Mouse (Mus musculus): Measurements from ENCODE around the gene Tmem104. TPM values are rescaled to one million over a fixed set of nuclear protein-coding genes. Genes with fewer than 3 reads are reported as not detected.

Gene Tmem104
- polyA plus RNA-seq (2015; fragmentation: Nextera tagmentation; extraction: Ambion mirVana), result 5.1 and 6.8 TPM in 2 replicates

- Histone ChIP-seq H3K9ac (peak within 1 kb of the TSS; percentile 83), H3K9me3 (replicated peaks) (no peaks in the 10 kb centered on the region; the same call in 1 of the 2 replicates), H3K27me3 (no peaks in the 10 kb centered on the region), H3K4me2 (peak within 1 kb of the TSS; percentile 97), H3K4me3 (replicated peaks) (peak within 1 kb of the TSS; percentile 75), H3K27ac (peak within 1 kb of the TSS; percentile 80), H3K4me1 (replicated peaks) (peaks cover 66% of the 10 kb centered on the region), H3K36me3 (peaks cover 8% of the 10 kb centered on the region; the same call in 1 of the 2 replicates)
- DNase-seq, result peak; percentile 99
- peak; percentile 90 for ATAC-seq (ENCODE audit: low read depth)
- under 1% methylated on average over 39 of the region's 39 CpGs for WGBS (ENCODE audit: insufficient replicate concordance)
Observed at GRCm38 (mm10) chr11:115187224-115187639, at the start of gene Tmem104. Gene Tmem104 (plus strand): TSS chr11:115187487.

- WGBS (ENCODE audit: insufficient replicate concordance), result 42% methylated on average over 5 of the region's 5 CpGs
- no peaks in the 10 kb centered on the region for H3K4me1 ChIP-seq (replicated peaks)
- no peak overlapping the region for H3K9ac ChIP-seq
- H3K27ac ChIP-seq, result 0 out of 2 replicates have a peak overlapping the region, but pooled peaks have one; percentile 2
- H3K4me3 ChIP-seq (replicated peaks), result no peak overlapping the region
- H3K9me3 ChIP-seq (replicated peaks), result no peaks in the 10 kb centered on the region
- H3K4me2 ChIP-seq, result no peak overlapping the region
- H3K27me3 ChIP-seq, result no peaks in the 10 kb centered on the region
- no peaks in the 10 kb centered on the region for H3K36me3 ChIP-seq
- ATAC-seq (ENCODE audit: low read depth), result no peak
- no peak for DNase-seq
Observed at GRCm38 (mm10) chr11:115138597-115139262, 48.6 kb upstream of the Tmem104 start.

- Histone ChIP-seq H3K4me3 (replicated peaks) (no peak overlapping the region), H3K4me2 (no peak overlapping the region), H3K9ac (no peak overlapping the region), H3K27me3 (no peaks in the 10 kb centered on the region), H3K4me1 (replicated peaks) (no peaks in the 10 kb centered on the region), H3K36me3 (no peaks in the 10 kb centered on the region), H3K9me3 (replicated peaks) (no peaks in the 10 kb centered on the region), H3K27ac (no peak overlapping the region)
- no peak for ATAC-seq (ENCODE audit: low read depth)
- 14% methylated on average over 2 of the region's 2 CpGs for WGBS (ENCODE audit: insufficient replicate concordance)
- no peak for DNase-seq
Observed at GRCm38 (mm10) chr11:115141970-115142369, 45.3 kb upstream of the Tmem104 start.

DNA sequence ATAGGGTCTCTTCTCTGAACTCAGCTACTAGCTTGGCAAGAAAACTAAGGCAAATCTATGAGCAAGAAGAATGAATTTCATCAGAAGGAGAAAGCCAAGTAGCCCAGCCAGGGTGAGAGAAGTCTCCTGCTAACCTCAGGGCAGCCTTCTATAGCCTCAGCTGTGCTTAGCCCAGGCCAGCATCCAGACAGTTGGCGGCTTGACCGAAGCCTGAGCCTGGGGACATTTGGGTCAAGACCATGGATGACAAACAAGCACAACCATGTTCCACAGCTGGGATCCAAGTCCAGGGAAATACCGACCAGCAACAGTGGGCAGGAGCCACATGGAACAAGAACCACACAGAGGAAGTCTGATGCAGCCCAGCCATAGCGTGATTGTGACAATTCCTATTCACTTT lies 39.5 kb upstream of the Tmem104 start:
- Histone ChIP-seq H3K4me1 (replicated peaks) (no peaks in the 10 kb centered on the region; the same call in 1 of the 2 replicates), H3K9me3 (replicated peaks) (no peaks in the 10 kb centered on the region), H3K27me3 (peaks cover 3% of the 10 kb centered on the region; the same call in 1 of the 2 replicates), H3K4me2 (no peak overlapping the region), H3K36me3 (no peaks in the 10 kb centered on the region), H3K9ac (no peak overlapping the region), H3K27ac (no peak overlapping the region), H3K4me3 (replicated peaks) (no peak overlapping the region)
- no peak for DNase-seq
- WGBS (ENCODE audit: insufficient replicate concordance), result 66% methylated on average over 4 of the region's 4 CpGs
- no peak for ATAC-seq (ENCODE audit: low read depth)

- Histone ChIP-seq H3K9me3 (replicated peaks) (no peaks in the 10 kb centered on the region), H3K36me3 (no peaks in the 10 kb centered on the region), H3K27me3 (peaks cover 31% of the 10 kb centered on the region), H3K9ac (no peak overlapping the region), H3K4me3 (replicated peaks) (no peak overlapping the region), H3K27ac (no peak overlapping the region), H3K4me1 (replicated peaks) (peaks cover 27% of the 10 kb centered on the region), H3K4me2 (no peak overlapping the region)
- WGBS (ENCODE audit: insufficient replicate concordance), result 56% methylated on average over 6 of the region's 6 CpGs
- ATAC-seq (ENCODE audit: low read depth) (no peak), DNase-seq (no peak)
Observed at GRCm38 (mm10) chr11:115150741-115151254, 36.5 kb upstream of the Tmem104 start.

GRCm38 (mm10) chr11:115151755-115152429 lies 35.4 kb upstream of the Tmem104 start:
- H3K9me3 ChIP-seq (replicated peaks), result no peaks in the 10 kb centered on the region
- 17% methylated on average over 15 of the region's 15 CpGs for WGBS (ENCODE audit: insufficient replicate concordance)
- no peak overlapping the region for H3K9ac ChIP-seq
- no peak overlapping the region for H3K27ac ChIP-seq
- peaks cover 27% of the 10 kb centered on the region for H3K4me1 ChIP-seq (replicated peaks)
- H3K4me2 ChIP-seq, result peak overlapping the region; percentile 40
- peaks cover 37% of the 10 kb centered on the region for H3K27me3 ChIP-seq
- ATAC-seq (ENCODE audit: low read depth), result no peak
- H3K36me3 ChIP-seq, result no peaks in the 10 kb centered on the region
- DNase-seq, result peak; percentile 36
- no peak overlapping the region; the same call in 1 of the 2 replicates for H3K4me3 ChIP-seq (replicated peaks)

DNA sequence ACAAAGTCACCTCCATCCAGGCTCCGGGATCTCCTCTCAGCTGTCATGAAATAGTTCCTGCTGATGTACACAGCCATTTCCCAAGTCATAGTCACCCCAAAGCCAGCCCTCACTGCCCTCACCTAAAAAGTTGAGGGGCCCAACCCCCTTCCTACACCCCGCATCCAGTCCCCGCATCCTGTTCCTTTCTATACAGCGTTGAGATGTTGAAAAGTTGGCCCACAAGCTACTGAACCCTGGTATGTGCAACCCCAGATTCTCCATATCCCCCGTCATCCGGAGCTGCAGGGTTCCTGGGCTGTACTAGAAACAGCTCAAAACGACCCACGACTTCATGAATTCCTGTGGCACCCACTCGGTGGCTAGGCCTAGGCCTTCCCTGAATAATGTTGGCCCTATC lies 34.2 kb upstream of the Tmem104 start:
- DNase-seq, result no peak
- no peaks in the 10 kb centered on the region for H3K36me3 ChIP-seq
- H3K4me1 ChIP-seq (replicated peaks), result peaks cover 35% of the 10 kb centered on the region
- H3K4me2 ChIP-seq, result no peak overlapping the region
- H3K27ac ChIP-seq, result no peak overlapping the region
- no peak for ATAC-seq (ENCODE audit: low read depth)
- WGBS (ENCODE audit: insufficient replicate concordance), result 69% methylated on average over 9 of the region's 9 CpGs
- H3K9ac ChIP-seq, result no peak overlapping the region
- H3K4me3 ChIP-seq (replicated peaks), result no peak overlapping the region
- H3K27me3 ChIP-seq, result peaks cover 37% of the 10 kb centered on the region
- H3K9me3 ChIP-seq (replicated peaks), result no peaks in the 10 kb centered on the region

DNA sequence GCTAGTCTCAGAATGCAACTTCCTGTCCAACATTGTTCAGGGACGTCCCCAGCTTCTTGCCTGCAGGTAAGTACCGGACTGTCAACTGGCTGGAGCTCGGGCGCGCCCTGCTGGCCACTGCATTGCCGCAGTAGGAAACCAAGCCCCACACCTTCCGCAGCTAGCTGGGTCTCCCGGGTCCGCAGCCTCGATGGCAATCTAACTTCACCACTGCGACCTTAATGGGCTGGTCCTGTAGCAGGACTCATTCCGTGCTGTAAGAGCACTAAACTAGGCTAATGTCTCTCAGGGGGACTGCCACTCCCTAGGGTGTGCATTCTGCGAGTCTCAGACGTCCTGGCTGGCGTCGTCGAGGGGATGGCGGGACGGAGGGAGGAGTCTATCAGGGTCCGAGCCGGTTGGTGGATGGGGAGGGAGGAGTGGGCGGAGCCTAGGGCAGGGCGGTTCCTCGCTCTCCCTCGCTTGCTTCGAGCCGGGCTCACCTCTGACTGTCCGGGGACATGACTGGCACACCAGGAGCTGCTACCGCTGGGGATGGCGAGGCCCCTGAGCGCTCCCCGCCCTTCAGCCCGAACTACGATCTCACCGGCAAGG lies 33.5 kb upstream of the Tmem104 start:
- Histone ChIP-seq H3K27me3 (peaks cover 37% of the 10 kb centered on the region), H3K9me3 (replicated peaks) (no peaks in the 10 kb centered on the region), H3K4me3 (replicated peaks) (peak overlapping the region; percentile 41), H3K36me3 (no peaks in the 10 kb centered on the region), H3K4me1 (replicated peaks) (peaks cover 42% of the 10 kb centered on the region), H3K9ac (peak overlapping the region; percentile 39), H3K4me2 (peak overlapping the region; percentile 58), H3K27ac (no peak overlapping the region)
- peak; percentile 79 for DNase-seq
- peak; percentile 84 for ATAC-seq (ENCODE audit: low read depth)
- under 1% methylated on average over 35 of the region's 35 CpGs for WGBS (ENCODE audit: insufficient replicate concordance)

- no peak for ATAC-seq (ENCODE audit: low read depth)
- no peak for DNase-seq
- Histone ChIP-seq H3K4me3 (replicated peaks) (no peak overlapping the region), H3K9me3 (replicated peaks) (no peaks in the 10 kb centered on the region), H3K9ac (no peak overlapping the region), H3K36me3 (no peaks in the 10 kb centered on the region), H3K4me1 (replicated peaks) (peaks cover 54% of the 10 kb centered on the region), H3K27me3 (peaks cover 37% of the 10 kb centered on the region), H3K4me2 (peak overlapping the region; percentile 58), H3K27ac (no peak overlapping the region)
- WGBS (ENCODE audit: insufficient replicate concordance), result 3% methylated on average over 5 of the region's 5 CpGs
Observed at GRCm38 (mm10) chr11:115155053-115155634, 32.1 kb upstream of the Tmem104 start.

DNA sequence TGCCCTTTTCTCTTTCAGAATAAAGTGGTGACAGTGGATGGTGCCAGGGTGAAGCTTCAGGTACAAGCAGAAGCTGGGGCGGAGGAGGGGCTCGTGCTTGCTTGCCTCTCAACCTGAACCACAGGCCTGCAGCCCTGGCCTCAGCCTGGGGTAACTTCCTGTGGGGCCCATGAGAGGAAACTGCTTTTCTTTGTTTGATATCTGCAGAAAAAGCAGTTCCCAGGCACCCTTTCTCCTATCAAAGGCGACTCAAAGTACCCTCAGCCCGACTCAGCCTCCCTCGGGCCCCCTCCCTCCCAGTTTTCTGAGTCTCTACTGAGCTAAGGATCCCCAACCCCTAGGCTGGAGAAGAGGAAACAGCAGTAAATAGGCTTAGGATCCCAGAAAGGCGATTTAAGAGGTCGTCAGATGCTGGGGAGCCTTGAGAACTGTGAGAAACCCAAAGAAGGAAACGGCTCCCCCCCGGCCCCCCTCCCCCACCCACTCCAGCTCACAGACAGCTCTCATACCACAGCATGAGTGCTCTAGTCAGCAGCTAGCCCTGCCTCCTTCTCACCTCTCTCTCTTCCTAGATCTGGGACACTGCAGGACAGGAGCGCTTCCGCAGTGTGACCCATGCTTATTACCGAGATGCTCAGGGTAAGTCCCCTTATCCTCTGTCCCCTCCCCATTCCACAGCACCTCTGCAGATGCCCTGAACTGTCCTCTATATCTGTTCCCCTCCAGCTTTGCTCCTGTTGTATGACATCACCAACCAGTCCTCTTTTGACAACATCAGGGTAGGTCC lies 29.2 kb upstream of the Tmem104 start:
- Histone ChIP-seq H3K4me2 (peak overlapping the region; percentile 11), H3K9ac (no peak overlapping the region), H3K27ac (peak overlapping the region; percentile 50), H3K36me3 (no peaks in the 10 kb centered on the region), H3K4me3 (replicated peaks) (no peak overlapping the region), H3K4me1 (replicated peaks) (peaks cover 79% of the 10 kb centered on the region), H3K9me3 (replicated peaks) (no peaks in the 10 kb centered on the region), H3K27me3 (peaks cover 31% of the 10 kb centered on the region)
- ATAC-seq (ENCODE audit: low read depth), result no peak
- 11% methylated on average over 12 of the region's 12 CpGs for WGBS (ENCODE audit: insufficient replicate concordance)
- DNase-seq, result no peak
